Mouse (Mus musculus) common myeloid progenitor, adult 5-6 weeks (primary cell): ENCODE measurements around the gene Gm10190. TPM values are rescaled to one million over a fixed set of nuclear protein-coding genes. Genes with fewer than 3 reads are reported as not detected.
A peak's percentile ranks its signal among the peaks of the same experiment; 100 is the strongest.

Experiments
- ATAC-seq: replicated peaks from 2 replicates; pipeline ENCODE4 v1.8.0; 2016; ENCODE audit warnings: low read depth, mild to moderate bottlenecking, moderate TSS enrichment, inconsistent platforms; ENCODE audit not compliant: poor library complexity, severe bottlenecking
- total RNA-seq: library from RNA; stranded (forward); fragments of 200-1000, 187-1606 nt; gene quantifications from 2 replicates; pipeline ENCODE4 v1.2.3, GENCODE M21; 2017

Gm10190 gene
- total RNA-seq, 1 experiment from 2014 or later, result not detected

DNA sequence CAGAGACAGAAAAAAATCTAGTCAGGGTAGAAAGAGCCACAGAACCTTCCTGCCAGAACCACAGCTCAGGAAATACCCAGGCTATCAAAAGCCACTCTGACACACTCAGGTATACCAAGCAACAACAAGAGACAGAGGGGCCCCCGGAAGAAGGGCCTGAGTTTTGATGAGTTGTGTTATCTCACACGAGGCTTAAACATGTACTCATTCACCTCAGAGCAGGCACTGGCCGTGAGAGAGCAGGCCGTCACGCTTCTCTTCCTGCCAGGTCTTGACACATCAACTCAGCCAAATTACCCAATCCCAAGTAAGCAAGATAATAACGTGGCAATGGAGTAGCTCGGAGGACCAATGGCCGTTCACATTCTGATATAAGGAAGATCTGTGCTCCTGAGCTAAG, 49.7 kb downstream of the Gm10190 start:
- peak; percentile 67 for ATAC-seq

Other genes with a start within 250 kb of the Gm10190 start
- 2.3 and 3.1 TPM in 2 replicates for gene Galm, start 246.1 kb downstream of the Gm10190 start, total RNA-seq
- 493 and 496 TPM in 2 replicates for gene Srsf7, start 166.2 kb downstream of the Gm10190 start, total RNA-seq
- gene Ttc39d, start 166.1 kb downstream of the Gm10190 start, total RNA-seq, result not detected in 2 replicates
- 19.0 and 29.5 TPM in 2 replicates for gene Gemin6, start 149.1 kb downstream of the Gm10190 start, total RNA-seq
- 7.2 and 13.0 TPM in 2 replicates for gene Morn2, start 83.3 kb downstream of the Gm10190 start, total RNA-seq
- 17.7 and 18.3 TPM in 2 replicates for gene Dhx57, start 83.1 kb downstream of the Gm10190 start, total RNA-seq
- gene Arhgef33, start 66.1 kb downstream of the Gm10190 start, total RNA-seq, result not detected in 2 replicates
- 14.6 and 22.4 TPM in 2 replicates for gene Sos1, start 106.9 kb upstream of the Gm10190 start, total RNA-seq
- not detected in 2 replicates for gene Cdkl4, start 204.3 kb upstream of the Gm10190 start, total RNA-seq